Mouse (Mus musculus) thymus, postnatal 0 days (tissue): ENCODE data around the gene Slc2a12. TPM values are rescaled to one million over a fixed set of nuclear protein-coding genes. Genes with fewer than 3 reads are reported as not detected.

ENCODE experiments used
- DNase-seq: peaks from one replicate; pipeline ENCODE4 v3.0.0-alpha.2; 2015; ENCODE audit warnings: low spot score
- polyA plus RNA-seq: library from polyadenylated mRNA; unstranded; fragments of >200 nt; fragmentation: Nextera tagmentation; extraction: Ambion mirVana; gene quantifications from 2 replicates; pipeline ENCODE4 v1.2.1, GENCODE M21; 2015

Slc2a12 gene
- polyA plus RNA-seq = 0.17 and 0.26 TPM in 2 replicates

- peak; percentile 43 for DNase-seq
These were observed at the start of gene Slc2a12 for GRCm38 (mm10) chr10:22644853-22645491. Gene Slc2a12, plus strand, starts transcription at chr10:22645011.

GRCm38 (mm10) chr10:22598908-22599480, 45.8 kb upstream of the Slc2a12 start:
- no peak for DNase-seq

- DNase-seq = no peak
These were observed 43.8 kb upstream of the Slc2a12 start for GRCm38 (mm10) chr10:22601046-22601445.

GRCm38 (mm10) chr10:22604801-22605200, 40.0 kb upstream of the Slc2a12 start:
- no peak for DNase-seq

GRCm38 (mm10) chr10:22608273-22608672, 36.5 kb upstream of the Slc2a12 start:
- no peak for DNase-seq

GRCm38 (mm10) chr10:22608799-22609357, 35.9 kb upstream of the Slc2a12 start:
- DNase-seq = no peak

GRCm38 (mm10) chr10:22613301-22613700, 31.5 kb upstream of the Slc2a12 start:
- DNase-seq = no peak

- no peak for DNase-seq
These were observed 30.3 kb upstream of the Slc2a12 start for GRCm38 (mm10) chr10:22614554-22614953.

- no peak for DNase-seq
These were observed 29.5 kb upstream of the Slc2a12 start for GRCm38 (mm10) chr10:22615309-22615708.

GRCm38 (mm10) chr10:22618842-22619241, 26.0 kb upstream of the Slc2a12 start:
- peak; percentile 9 for DNase-seq

GRCm38 (mm10) chr10:22628832-22629231, 16.0 kb upstream of the Slc2a12 start:
- DNase-seq = no peak

GRCm38 (mm10) chr10:22631103-22631502, 13.7 kb upstream of the Slc2a12 start:
- DNase-seq = no peak

GRCm38 (mm10) chr10:22631528-22631927, 13.3 kb upstream of the Slc2a12 start:
- no peak for DNase-seq

GRCm38 (mm10) chr10:22631956-22632355, 12.9 kb upstream of the Slc2a12 start:
- DNase-seq = no peak

GRCm38 (mm10) chr10:22633406-22634306, 11.2 kb upstream of the Slc2a12 start:
- no peak for DNase-seq

- DNase-seq = no peak
These were observed 7.6 kb upstream of the Slc2a12 start for GRCm38 (mm10) chr10:22637241-22637640.

GRCm38 (mm10) chr10:22644171-22644570, 640 bp upstream of the Slc2a12 start:
- DNase-seq = no peak

- no peak for DNase-seq
These were observed 3.9 kb downstream of the Slc2a12 start for GRCm38 (mm10) chr10:22648702-22649101.

GRCm38 (mm10) chr10:22653820-22654219, 9.0 kb downstream of the Slc2a12 start:
- no peak for DNase-seq

GRCm38 (mm10) chr10:22658534-22659385, 13.9 kb downstream of the Slc2a12 start:
- no peak for DNase-seq

GRCm38 (mm10) chr10:22659386-22659725, 14.5 kb downstream of the Slc2a12 start:
- no peak for DNase-seq
